Mouse (Mus musculus) kidney, postnatal 4 days (tissue): ENCODE data around the gene Hist1h2bm.
A peak's percentile ranks its signal among the peaks of the same experiment; 100 is the strongest.

Experiments used
- DNase-seq, 2 experiments: peaks; one replicate each; pipeline ENCODE4 v3.0.0; 2021; ENCODE audit warnings: mixed read lengths in 2 of 2

Gene Hist1h2bm

DNA sequence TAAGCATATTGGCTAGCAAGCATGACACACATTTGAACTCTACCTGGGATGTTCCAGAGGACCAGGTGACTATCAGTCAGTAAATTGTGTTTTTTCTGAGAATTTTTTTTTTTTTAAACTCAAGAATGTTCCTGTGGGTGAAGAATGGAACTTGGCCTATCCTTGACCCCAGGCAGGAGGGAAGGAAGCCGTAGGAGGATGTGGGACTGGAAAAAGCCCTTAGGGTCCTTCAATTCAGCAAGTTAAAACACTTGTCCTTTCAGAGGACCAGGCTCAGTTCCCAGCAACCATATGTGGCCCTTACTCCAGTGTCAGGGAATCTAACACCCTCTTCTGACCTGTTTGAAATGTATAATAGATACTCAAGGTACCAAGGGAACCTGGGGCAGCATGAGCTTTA lies 7.7 kb downstream of the Hist1h2bm start:
- no peak for DNase-seq

DNA sequence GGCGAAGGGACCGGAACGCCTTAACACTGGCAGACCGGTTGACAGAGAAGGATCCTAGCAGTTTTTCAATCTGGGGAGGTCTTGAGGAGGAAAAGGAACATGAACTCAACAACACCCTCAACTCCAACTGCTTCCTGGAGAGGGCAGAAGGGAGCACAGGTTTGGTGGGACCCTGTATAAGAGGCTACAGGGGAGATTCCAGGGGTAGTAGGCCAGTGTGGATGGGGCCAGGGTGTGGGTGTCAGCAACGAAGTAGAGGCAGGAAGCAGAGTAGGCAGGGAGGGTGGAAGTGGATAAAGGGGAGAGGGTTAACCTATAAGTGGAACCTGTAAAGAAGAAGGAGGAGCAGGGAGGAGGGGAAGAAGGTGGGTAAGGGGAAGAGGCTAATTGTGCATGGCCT lies 11.6 kb downstream of the Hist1h2bm start:
- DNase-seq = peak; percentile 32 to 49

DNA sequence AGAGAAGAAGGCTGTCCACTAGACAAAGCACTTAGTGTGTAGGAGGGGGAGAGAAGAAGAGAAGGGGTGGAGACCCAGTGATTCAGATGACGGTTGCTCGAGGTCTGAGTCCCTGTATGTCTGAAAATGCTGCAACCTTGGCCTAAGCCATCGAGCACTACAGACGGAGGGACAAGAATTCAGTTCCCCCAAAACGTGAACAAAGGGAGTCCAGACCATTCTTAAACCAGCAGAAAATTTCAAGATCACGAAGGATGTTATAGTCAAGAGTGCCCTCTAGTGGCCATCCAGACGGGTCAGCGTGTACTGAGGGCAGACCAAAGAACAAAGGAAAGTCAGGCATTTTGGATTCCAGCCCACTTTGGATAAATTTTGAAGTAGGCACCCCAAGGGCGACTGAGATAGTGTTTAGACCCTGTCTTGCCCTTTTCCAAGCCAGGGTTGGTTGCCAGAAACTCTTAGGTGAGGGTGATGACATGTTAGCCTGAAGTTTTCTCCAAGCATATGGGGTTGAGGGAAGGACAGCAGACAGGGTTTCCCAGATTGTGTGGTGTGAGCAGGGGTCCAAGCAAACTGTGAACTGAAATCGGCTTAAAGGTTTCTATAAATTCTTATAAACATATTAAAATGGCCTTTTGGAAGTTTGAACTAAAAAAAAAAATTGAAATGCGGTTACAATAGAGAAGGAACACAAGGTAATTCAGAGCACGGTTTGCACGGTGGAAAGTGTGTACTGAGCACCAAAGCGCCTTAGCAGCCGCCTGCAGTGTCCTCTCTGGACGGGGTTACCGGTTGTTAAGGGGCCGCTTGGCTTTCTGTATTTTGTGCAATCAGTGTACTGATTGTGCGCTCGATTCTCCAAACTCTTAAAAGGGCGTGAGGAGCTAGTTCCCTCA lies 12.4 kb downstream of the Hist1h2bm start:
- DNase-seq = peak; percentile 76 to 85

DNA sequence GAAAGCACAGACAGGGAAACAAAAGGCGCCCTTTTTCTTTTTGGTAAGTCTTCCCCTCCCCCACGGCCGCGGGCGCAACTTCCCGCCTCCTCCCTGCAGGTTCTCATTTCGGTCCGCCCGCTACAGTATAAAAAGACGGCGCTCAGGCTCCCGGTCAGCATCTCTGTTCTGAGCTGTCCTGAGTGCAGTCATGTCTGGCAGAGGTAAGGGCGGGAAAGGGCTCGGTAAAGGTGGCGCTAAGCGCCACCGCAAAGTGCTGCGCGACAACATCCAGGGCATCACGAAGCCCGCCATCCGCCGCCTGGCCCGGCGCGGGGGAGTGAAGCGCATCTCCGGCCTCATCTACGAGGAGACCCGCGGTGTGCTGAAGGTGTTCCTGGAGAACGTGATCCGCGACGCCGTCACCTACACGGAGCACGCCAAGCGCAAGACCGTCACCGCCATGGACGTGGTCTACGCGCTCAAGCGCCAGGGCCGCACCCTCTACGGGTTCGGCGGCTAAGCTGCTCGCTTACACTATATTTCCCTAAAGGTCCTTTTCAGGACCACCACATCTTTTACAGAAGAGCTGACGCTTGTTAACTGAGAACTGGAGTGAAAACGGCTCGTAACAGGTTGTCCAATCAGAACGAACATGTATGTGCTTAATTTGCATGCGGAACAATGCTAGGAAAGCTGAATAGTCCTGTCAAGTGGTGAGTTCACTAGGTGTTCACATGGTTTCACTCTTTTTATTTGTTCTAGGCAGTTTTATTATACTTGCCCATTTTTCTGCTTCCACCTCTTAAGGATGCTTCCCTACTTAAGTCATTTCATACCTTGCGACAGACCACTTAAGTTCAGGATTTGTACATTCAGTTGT lies 13.3 kb downstream of the Hist1h2bm start, which contains the start of gene Hist1h4j:
Gene Hist1h4j, plus strand, starts transcription at position 159 of the 862 bp plus-strand sequence.
- peak; percentile 89 to 92 for DNase-seq

DNA sequence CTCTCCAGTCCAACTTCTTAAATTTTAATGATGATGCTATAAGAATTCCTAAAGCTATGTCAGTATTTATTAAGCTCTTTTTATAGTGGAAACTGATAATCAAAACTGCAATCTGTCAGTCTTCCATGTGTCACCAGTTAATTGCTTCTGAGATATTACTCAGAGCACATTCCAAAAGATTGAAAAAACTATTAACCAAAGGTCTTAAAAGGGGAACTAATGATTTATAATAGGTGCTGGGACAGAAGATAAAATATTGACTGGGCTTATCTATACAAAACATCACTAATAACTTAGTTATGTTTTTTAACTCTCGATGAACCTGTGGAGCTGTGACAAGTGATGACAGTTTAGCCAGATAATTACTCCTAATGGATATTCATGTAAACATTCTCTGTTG lies 23.2 kb downstream of the Hist1h2bm start:
- DNase-seq = no peak

GRCm38 (mm10) chr13:21749387-21750158 lies 27.7 kb downstream of the Hist1h2bm start:
- DNase-seq = peak in 1 of 2 experiments; percentile 4

GRCm38 (mm10) chr13:21750159-21751017 lies 28.5 kb downstream of the Hist1h2bm start, which contains the start of gene Hist1h4k:
Gene Hist1h4k (minus strand): TSS chr13:21750505.
- peak; percentile 96 for DNase-seq

DNA sequence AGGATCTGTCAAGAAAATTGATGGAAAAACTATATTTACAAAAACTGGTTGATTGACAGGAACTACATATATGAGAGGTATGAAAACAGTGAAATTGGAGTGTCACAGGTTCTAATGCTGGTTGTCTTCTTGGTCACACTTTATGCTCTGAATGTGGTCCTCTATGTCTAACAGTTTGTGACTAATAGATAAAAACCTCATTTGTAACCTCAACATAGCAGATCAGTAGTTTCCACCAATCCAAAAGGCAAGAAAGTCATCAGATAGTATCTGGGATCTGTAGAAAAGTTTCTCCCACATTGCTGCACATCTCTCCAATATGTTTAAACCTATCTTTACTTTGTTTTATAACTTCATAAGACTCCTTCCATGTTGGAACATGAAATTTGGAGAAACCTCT lies 29.6 kb downstream of the Hist1h2bm start:
- DNase-seq = no peak

- DNase-seq = no peak
Observed at GRCm38 (mm10) chr13:21751827-21752226, 30.0 kb downstream of the Hist1h2bm start.

- no peak for DNase-seq
Observed at GRCm38 (mm10) chr13:21752356-21752755, 30.5 kb downstream of the Hist1h2bm start.

- DNase-seq = no peak
Observed at GRCm38 (mm10) chr13:21753051-21753523, 31.2 kb downstream of the Hist1h2bm start.

- DNase-seq = peak; percentile 54 to 76
Observed at GRCm38 (mm10) chr13:21753524-21754285, 31.9 kb downstream of the Hist1h2bm start, which contains the start of the genes Hist1h2ak and Hist1h2bn. Gene Hist1h2ak (minus strand): TSS chr13:21753827. Gene Hist1h2bn (plus strand): TSS chr13:21754123.

- DNase-seq = peak; percentile 63 to 67
Observed at GRCm38 (mm10) chr13:21754294-21755001, 32.6 kb downstream of the Hist1h2bm start.

DNA sequence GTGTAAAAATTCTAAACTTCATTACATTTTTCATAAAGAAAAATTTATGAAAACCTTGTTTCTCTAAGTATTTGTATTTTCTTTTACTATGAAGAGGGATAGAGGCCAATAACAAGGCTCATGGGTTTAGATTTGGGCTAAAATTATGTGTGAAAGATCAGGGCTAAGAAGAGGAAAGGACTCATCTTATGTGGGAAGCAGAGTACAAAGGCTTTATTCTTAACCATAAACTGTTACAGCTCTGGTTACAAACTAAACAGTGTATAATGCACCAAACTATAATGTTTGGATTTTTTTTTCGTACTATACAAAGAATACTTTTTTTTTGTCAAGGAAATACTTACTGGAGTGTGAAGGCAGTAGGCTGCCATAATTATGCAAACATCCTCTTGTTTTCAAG lies 33.9 kb downstream of the Hist1h2bm start:
- DNase-seq = no peak
